11 mouse cellular contexts compared by ENCODE assay signal in the genomic region with DNA sequence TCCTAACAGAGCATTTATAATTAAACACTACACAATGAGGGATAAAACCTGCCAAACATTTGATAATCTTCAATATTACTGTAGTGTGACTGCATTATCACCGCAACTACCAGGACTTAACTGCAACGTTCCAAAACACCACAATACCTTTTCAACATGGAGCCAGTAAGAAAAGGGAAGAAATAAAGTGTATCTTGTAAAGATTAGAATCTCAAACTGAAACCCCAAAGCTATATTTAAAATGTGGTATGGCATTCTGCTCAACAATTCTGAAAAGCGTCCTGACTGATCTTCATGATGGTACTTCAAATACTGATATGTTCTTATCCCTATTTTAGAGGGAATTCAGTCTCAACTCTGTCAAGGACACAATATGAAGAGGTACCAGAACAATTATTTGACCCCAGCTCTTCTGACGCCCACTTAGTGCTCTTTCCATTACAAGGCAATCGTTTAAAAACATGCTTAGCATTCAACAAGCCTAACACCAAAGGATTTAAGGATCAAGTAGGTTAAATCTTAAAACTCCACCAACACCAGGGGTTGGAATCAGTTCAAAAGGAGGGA. TPM values are rescaled to one million over a fixed set of nuclear protein-coding genes. Genes with fewer than 3 reads are reported as not detected.
DNase-seq lines count a peak whose midpoint lies in the region; ATAC-seq and TF ChIP-seq lines count a peak whose summit lies in the region.
"Had no signal": no experiment of that assay in that cellular context is flagged by ENCODE, and none has a peak within 500 bp of the region (broad histone marks: within the 10 kb centered on the region; RNA-seq: fewer than 3 reads in every experiment).

No protein-coding gene starts in this region.

- no peaks in the 10 kb centered on the region for H3K27me3 ChIP-seq in heart, embryonic 15.5 days
- no peaks in the 10 kb centered on the region for H3K27me3 ChIP-seq in embryonic facial prominence, embryonic 14.5 days (replicated peaks; ENCODE audit: control insufficient read depth, insufficient read depth, low read length)
- no peaks in the 10 kb centered on the region for H3K27me3 ChIP-seq in hindbrain, postnatal 0 days (ENCODE audit: insufficient read depth, low read length)
- no peaks in the 10 kb centered on the region for H3K27me3 ChIP-seq in midbrain, embryonic 15.5 days (replicated peaks)

- H3K4me2 ChIP-seq in heart, embryonic 15.5 days = peak overlapping the region; percentile 80
- H3K4me2 ChIP-seq in embryonic facial prominence, embryonic 14.5 days (ENCODE audit: low read depth, low read length) = peak overlapping the region; percentile 80
- H3K4me2 ChIP-seq in hindbrain, postnatal 0 days (ENCODE audit: low read depth, low read length) = peak overlapping the region; percentile 76
- peak overlapping the region; percentile 72 for H3K4me2 ChIP-seq in midbrain, embryonic 15.5 days

- H3K4me3 ChIP-seq in heart, embryonic 15.5 days = peak overlapping the region; percentile 92
- peak overlapping the region; percentile 76 for H3K4me3 ChIP-seq in embryonic facial prominence, embryonic 14.5 days (ENCODE audit: low read depth, low read length)
- peak overlapping the region; percentile 80 for H3K4me3 ChIP-seq in hindbrain, postnatal 0 days (ENCODE audit: low read length)
- peak overlapping the region; percentile 89 for H3K4me3 ChIP-seq in midbrain, embryonic 15.5 days

- 0 out of 2 replicates have a peak overlapping the region, but pooled peaks have one; percentile 14 for H3K27ac ChIP-seq in heart, embryonic 15.5 days
- no peak overlapping the region for H3K27ac ChIP-seq in embryonic facial prominence, embryonic 14.5 days (replicated peaks; ENCODE audit: low read depth, low read length)
- no peak overlapping the region for H3K27ac ChIP-seq in hindbrain, postnatal 0 days
- H3K27ac ChIP-seq in midbrain, embryonic 15.5 days = 0 out of 2 replicates have a peak overlapping the region, but pooled peaks have one; percentile 33

- 42% methylated on average over 5 of the region's 5 CpGs for WGBS in heart, embryonic 15.5 days
- 55% methylated on average over 5 of the region's 5 CpGs for WGBS in embryonic facial prominence, embryonic 14.5 days
- WGBS in hindbrain, postnatal 0 days = 49% methylated on average over 5 of the region's 5 CpGs
- whole genome bisulfite sequencing in midbrain, embryonic 15.5 days = 41% methylated on average over 5 of the region's 5 CpGs

- no peaks in the 10 kb centered on the region for H3K9me3 ChIP-seq in heart, embryonic 15.5 days (replicated peaks)
- H3K9me3 ChIP-seq in embryonic facial prominence, embryonic 14.5 days (ENCODE audit: control insufficient read depth, low read length) = no peaks in the 10 kb centered on the region
- no peaks in the 10 kb centered on the region for H3K9me3 ChIP-seq in hindbrain, postnatal 0 days (ENCODE audit: low read length)
- no peaks in the 10 kb centered on the region for H3K9me3 ChIP-seq in midbrain, embryonic 15.5 days

- intact Hi-C loops in heart, postnatal 14 days (cut with DNase I) = loop anchor here (2.0 kb wide), 1 partner anchor 28 kb away; no protein-coding TSS in a partner anchor

- 0 out of 2 replicates have a peak overlapping the region, but pooled peaks have one; percentile 89 for H3K9ac ChIP-seq in heart, embryonic 15.5 days
- H3K9ac ChIP-seq in embryonic facial prominence, embryonic 14.5 days (ENCODE audit: low read depth, low read length) = no peak overlapping the region
- H3K9ac ChIP-seq in hindbrain, postnatal 0 days (replicated peaks; ENCODE audit: low read length) = peak overlapping the region; percentile 94; the same call in 1 of the 2 replicates
- H3K9ac ChIP-seq in midbrain, embryonic 15.5 days = 0 out of 2 replicates have a peak overlapping the region, but pooled peaks have one; percentile 9

- no peak for DNase-seq in heart, postnatal 14 days
- DNase-seq in embryonic facial prominence, embryonic 14.5 days (ENCODE audit: low spot score) = no peak
- no peak for DNase-seq in hindbrain, postnatal 0 days (ENCODE audit: low spot score)
- DNase-seq in urinary bladder, postnatal 14 days (ENCODE audit: low spot score) = no peak
- no peak for DNase-seq in cerebellum, postnatal 4 days (ENCODE audit: low spot score in 2 of 2)
- DNase-seq: cerebellum, adult 8-10 months; kidney, postnatal 14 days had no signal

- TF ChIP-seq CTCF in hindbrain, postnatal 0 days (IDR thresholded peaks at IDR 0.05; ENCODE audit: low read depth) = no peak

- ATAC-seq in heart, embryonic 15.5 days (replicated peaks; ENCODE audit: insufficient number of reproducible peaks, insufficient read depth, low FRiP score, low read depth) = no peak
- no peak for ATAC-seq in embryonic facial prominence, embryonic 14.5 days (ENCODE audit: low read depth)
- ATAC-seq in hindbrain, postnatal 0 days = no peak
- ATAC-seq in midbrain, embryonic 15.5 days (replicated peaks) = no peak
- no peak for ATAC-seq in erythroid progenitor cell, adult 5-6 weeks (replicated peaks; ENCODE audit: low FRiP score, poor library complexity, severe bottlenecking)
- ATAC-seq: Patski had no signal

- no peaks in the 10 kb centered on the region for H3K36me3 ChIP-seq in heart, embryonic 15.5 days
- no peaks in the 10 kb centered on the region for H3K36me3 ChIP-seq in embryonic facial prominence, embryonic 14.5 days (ENCODE audit: control insufficient read depth, insufficient read depth, low read length)
- no peaks in the 10 kb centered on the region for H3K36me3 ChIP-seq in hindbrain, postnatal 0 days (ENCODE audit: insufficient read depth, low read length)
- no peaks in the 10 kb centered on the region for H3K36me3 ChIP-seq in midbrain, embryonic 15.5 days (replicated peaks)

- H3K4me1 ChIP-seq in heart, embryonic 15.5 days (replicated peaks) = peaks cover 14% of the 10 kb centered on the region
- H3K4me1 ChIP-seq in embryonic facial prominence, embryonic 14.5 days (ENCODE audit: control insufficient read depth, insufficient read depth, low read length) = 0 out of 2 replicates have a peak, but pooled peaks cover 5% of the 10 kb centered on the region
- peaks cover 13% of the 10 kb centered on the region; the same call in 1 of the 2 replicates for H3K4me1 ChIP-seq in hindbrain, postnatal 0 days (ENCODE audit: insufficient read depth, low read length)
- H3K4me1 ChIP-seq in midbrain, embryonic 15.5 days = peaks cover 21% of the 10 kb centered on the region

RNA-seq across cellular contexts. Expression of gene Ppp1r13b, which starts 1.5 kb away (rescaled TPM):
- polyA plus RNA-seq in heart, embryonic 15.5 days (2015; fragmentation: Nextera tagmentation; extraction: Ambion mirVana) = 11.1 and 15.3 TPM in 2 replicates
- 10 to 100 TPM; 21.1 to 21.5 TPM for total RNA-seq in heart, postnatal 14 days (2021)
- 15.3 and 17.2 TPM in 2 replicates for polyA plus RNA-seq in embryonic facial prominence, embryonic 14.5 days (2014; fragmentation: Nextera tagmentation; extraction: Ambion mirVana)
- total RNA-seq in hindbrain, postnatal 0 days (2014; rRNA removed) = 54.5 and 57.4 TPM in 2 replicates
- 31.6 and 36.5 TPM in 2 replicates for polyA plus RNA-seq in hindbrain, postnatal 0 days (2015; fragmentation: Nextera tagmentation; extraction: Ambion mirVana)
- polyA plus RNA-seq in midbrain, embryonic 15.5 days (2015; fragmentation: Nextera tagmentation; extraction: Ambion mirVana) = 40.4 and 41.8 TPM in 2 replicates
- 9.7 and 14.7 TPM in 2 replicates for total RNA-seq in erythroid progenitor cell, adult 5-6 weeks (2015; ENCODE audit: low replicate concordance)
- total RNA-seq in erythroid progenitor cell, adult 5-6 weeks (2017; ENCODE audit: low replicate concordance) = 6.7 and 12.2 TPM in 2 replicates

Comparison
In these comparisons a context has a peak if more than half of its experiments do, and no peak if none do; other contexts are left out.
1. H3K27ac ChIP-seq: peak in heart, embryonic 15.5 days (single experiment) and midbrain, embryonic 15.5 days (single experiment); none in embryonic facial prominence, embryonic 14.5 days (single experiment) and hindbrain, postnatal 0 days (single experiment).
2. Peak in every context shown above with its lines, with median percentiles within 50 percentile points of each other: H3K4me2 ChIP-seq and H3K4me3 ChIP-seq.